Mouse (Mus musculus): Measurements from ENCODE around the gene Vmn1r174.
"Not testable (repeated sequence)": the region's sequence is repeated elsewhere in the genome, so short reads cannot be mapped to it uniquely, and the experiment has no call there.

The Vmn1r174 gene

GRCm38 (mm10) chr7:23751970-23752369 is at the start of gene Vmn1r174:
Vmn1r174 (plus strand) TSS chr7:23752270.
- not testable (repeated sequence) for DNase-seq (ENCODE audit: low read depth, low spot score)

- DNase-seq (ENCODE audit: low read depth, low spot score) = no peak
Measured at GRCm38 (mm10) chr7:23784526-23784925, 32.5 kb downstream of the Vmn1r174 start.

- not testable (repeated sequence) for DNase-seq (ENCODE audit: low read depth, low spot score)
Measured at GRCm38 (mm10) chr7:23810543-23810942, 58.5 kb downstream of the Vmn1r174 start, which contains the start of gene Vmn1r175. Vmn1r175 (minus strand) TSS chr7:23810643.

All from retina, adult 2 months (tissue).